Mouse (Mus musculus) induced T-regulatory cell, adult 2 months (primary cell): ENCODE results near the gene Arl3.
"Not testable (repeated sequence)": the region's sequence is repeated elsewhere in the genome, so short reads cannot be mapped to it uniquely, and the experiment has no call there.

Experiments
- DNase-seq: peaks from one replicate; pipeline ENCODE4 v3.0.0-alpha.2; 2012; ENCODE audit warnings: low read depth

Arl3 gene

GRCm38 (mm10) chr19:46591575-46591974 lies 18.6 kb upstream of the Arl3 start:
- DNase-seq: no peak

- peak; percentile 89 for DNase-seq
These were observed 15.0 kb upstream of the Arl3 start for GRCm38 (mm10) chr19:46587823-46588508.

GRCm38 (mm10) chr19:46575196-46575595 lies 2.2 kb upstream of the Arl3 start:
- no peak for DNase-seq

GRCm38 (mm10) chr19:46573990-46574389 lies 992 bp upstream of the Arl3 start:
- DNase-seq: no peak

GRCm38 (mm10) chr19:46572548-46572947 lies 450 bp downstream of the Arl3 start:
- no peak for DNase-seq

GRCm38 (mm10) chr19:46571878-46572244 lies 1.1 kb downstream of the Arl3 start:
- no peak for DNase-seq

- not testable (repeated sequence) for DNase-seq
These were observed 1.7 kb downstream of the Arl3 start for GRCm38 (mm10) chr19:46571211-46571877.

- no peak for DNase-seq
These were observed 8.9 kb downstream of the Arl3 start for GRCm38 (mm10) chr19:46564043-46564462.

GRCm38 (mm10) chr19:46563603-46564002 lies 9.4 kb downstream of the Arl3 start:
- no peak for DNase-seq

GRCm38 (mm10) chr19:46562581-46563515 lies 10.2 kb downstream of the Arl3 start:
- no peak for DNase-seq

- peak; percentile 74 for DNase-seq
These were observed 10.9 kb downstream of the Arl3 start for GRCm38 (mm10) chr19:46562132-46562531.

- DNase-seq: no peak
These were observed 14.4 kb downstream of the Arl3 start for GRCm38 (mm10) chr19:46558631-46559030.

GRCm38 (mm10) chr19:46558009-46558408 lies 15.0 kb downstream of the Arl3 start:
- DNase-seq: no peak

GRCm38 (mm10) chr19:46553541-46553955 lies 19.4 kb downstream of the Arl3 start:
- DNase-seq: no peak

GRCm38 (mm10) chr19:46552496-46552895 lies 20.5 kb downstream of the Arl3 start:
- DNase-seq: no peak

- no peak for DNase-seq
These were observed 22.6 kb downstream of the Arl3 start for GRCm38 (mm10) chr19:46550385-46550784.

GRCm38 (mm10) chr19:46548110-46548509 lies 24.9 kb downstream of the Arl3 start:
- no peak for DNase-seq

- DNase-seq: no peak
These were observed 25.4 kb downstream of the Arl3 start for GRCm38 (mm10) chr19:46547565-46547964.

- no peak for DNase-seq
These were observed 30.2 kb downstream of the Arl3 start for GRCm38 (mm10) chr19:46542750-46543149.

- peak; percentile 30 for DNase-seq
These were observed 34.8 kb downstream of the Arl3 start for GRCm38 (mm10) chr19:46538213-46538612.

- DNase-seq: no peak
These were observed 35.6 kb downstream of the Arl3 start for GRCm38 (mm10) chr19:46537357-46537756.

GRCm38 (mm10) chr19:46534542-46535098 lies 38.4 kb downstream of the Arl3 start:
- DNase-seq: no peak
